Mouse (Mus musculus): ENCODE measurements around the gene Pcnp.
A peak's percentile ranks its signal among the peaks of the same experiment; 100 is the strongest.

Pcnp gene

GRCm38 (mm10) chr16:56036501-56036900 lies 7.0 kb upstream of the Pcnp start:
- DNase-seq (ENCODE audit: low spot score): no peak

GRCm38 (mm10) chr16:56034566-56034965 lies 5.0 kb upstream of the Pcnp start:
- DNase-seq (ENCODE audit: low spot score): no peak

DNA sequence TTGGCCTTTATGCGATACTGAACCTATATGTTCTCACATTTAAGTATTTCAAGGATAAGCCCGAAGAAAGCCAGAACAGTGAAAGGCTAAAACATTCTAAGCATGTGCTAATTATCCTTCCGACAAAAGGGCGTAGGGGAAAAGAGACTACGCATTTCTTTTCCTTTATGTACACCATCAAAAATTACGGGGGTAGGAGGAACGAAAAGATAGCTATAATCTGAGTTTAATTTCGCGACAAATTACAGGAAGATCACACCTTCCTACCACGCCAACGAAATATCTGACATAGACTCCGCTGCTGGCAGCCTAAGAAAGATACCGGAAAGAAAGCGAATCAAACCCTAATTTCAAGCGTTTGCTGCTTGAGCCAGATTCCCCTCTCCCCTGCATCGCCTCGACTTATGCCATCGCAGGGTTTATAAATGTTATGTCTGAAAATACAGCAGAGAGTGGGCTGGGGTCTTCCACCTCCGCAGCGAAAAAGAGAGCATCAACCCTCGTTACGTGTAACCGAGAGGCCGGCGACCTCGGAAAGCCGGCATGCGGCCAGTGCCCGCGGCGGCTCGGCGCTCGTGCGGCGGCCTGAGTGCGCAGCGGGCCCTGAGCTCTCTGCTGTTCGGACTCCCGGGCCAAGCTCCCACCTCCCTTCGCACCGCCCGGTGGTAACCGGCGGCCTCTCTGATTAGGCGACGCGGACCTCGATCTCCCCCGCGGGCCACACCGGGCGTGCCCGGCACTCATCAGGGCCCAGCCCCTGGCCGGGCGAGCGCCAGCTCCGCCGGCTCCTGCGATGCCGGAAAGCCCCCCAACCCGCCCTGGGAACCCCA lies 602 bp downstream of the Pcnp start:
- DNase-seq (ENCODE audit: low spot score): no peak

DNA sequence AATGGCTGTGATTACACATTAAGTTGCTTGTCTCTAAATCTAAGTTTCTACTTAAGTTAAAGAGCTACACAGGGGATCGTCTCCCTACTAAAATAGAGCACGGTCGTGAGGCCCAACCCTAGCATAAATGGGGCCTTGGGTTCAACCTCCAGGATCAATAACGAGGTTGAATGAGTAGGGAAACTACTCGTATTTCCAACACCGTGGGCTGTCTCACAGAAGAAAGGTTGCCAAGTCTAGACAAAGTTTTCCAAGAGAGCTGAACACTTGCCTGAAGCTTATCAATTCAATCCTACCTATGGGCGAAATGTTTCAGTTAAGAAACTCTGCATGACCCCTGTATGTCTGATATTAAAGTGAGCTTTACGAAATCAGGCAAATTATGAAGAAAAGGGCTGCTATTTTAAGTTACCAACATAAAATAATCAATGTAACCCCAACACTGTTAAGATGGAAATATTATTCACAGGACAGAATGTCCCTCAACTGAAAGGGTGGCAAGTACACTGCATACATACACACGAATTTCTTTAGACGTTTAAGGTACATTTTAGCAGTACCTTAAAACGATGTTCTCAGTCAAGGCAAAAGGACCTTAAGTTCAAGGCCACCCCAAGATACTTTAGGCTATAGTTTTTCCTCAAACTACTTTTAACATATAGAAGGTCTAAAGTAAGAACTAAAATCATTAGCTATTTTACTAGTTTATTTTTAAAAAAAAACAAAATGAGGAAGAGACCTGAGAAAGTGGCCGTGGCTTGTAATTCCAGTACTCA lies 1.5 kb downstream of the Pcnp start:
- DNase-seq (ENCODE audit: low spot score): no peak

DNA sequence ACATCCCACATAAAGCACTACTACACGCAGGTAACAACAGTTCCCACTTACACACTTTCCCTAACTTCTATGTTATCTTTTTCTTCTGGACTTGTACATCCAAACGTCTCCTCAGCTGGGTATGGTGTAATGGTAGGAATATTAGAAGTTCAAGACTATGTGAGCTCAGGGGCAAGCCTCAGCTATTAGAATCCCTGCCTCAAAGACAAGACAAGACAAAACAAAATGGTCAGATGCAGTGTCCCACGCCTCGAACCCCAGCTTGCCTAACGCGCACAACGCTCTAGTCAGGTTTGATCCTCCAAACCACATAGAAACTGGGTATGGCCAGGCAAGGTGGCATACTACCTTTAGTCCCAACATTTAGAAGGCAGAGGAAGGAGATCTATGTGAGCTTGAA lies 9.9 kb downstream of the Pcnp start:
- no peak for DNase-seq (ENCODE audit: low spot score)

DNA sequence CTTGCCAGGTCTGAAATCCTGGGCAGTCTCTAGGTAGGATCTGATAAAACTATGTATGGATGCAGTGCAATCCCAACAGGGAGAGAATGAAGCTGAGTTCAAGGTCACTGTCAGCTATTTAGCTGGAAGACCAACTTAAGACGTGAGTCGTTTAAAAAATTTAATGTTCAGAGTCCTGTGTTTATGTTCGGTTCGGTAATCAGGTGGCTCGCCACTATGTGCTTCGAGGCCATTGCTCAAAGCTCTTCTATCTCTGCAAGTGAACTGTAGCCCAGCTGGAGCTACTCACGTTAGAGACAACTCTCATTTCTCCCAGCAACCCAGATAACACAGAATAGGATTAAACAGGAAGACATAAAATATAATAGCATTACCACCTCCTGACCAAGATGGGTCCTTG lies 15.5 kb downstream of the Pcnp start:
- no peak for DNase-seq (ENCODE audit: low spot score)

- DNase-seq (ENCODE audit: low spot score): no peak
Observed at GRCm38 (mm10) chr16:56012789-56013743, 16.5 kb downstream of the Pcnp start.

DNA sequence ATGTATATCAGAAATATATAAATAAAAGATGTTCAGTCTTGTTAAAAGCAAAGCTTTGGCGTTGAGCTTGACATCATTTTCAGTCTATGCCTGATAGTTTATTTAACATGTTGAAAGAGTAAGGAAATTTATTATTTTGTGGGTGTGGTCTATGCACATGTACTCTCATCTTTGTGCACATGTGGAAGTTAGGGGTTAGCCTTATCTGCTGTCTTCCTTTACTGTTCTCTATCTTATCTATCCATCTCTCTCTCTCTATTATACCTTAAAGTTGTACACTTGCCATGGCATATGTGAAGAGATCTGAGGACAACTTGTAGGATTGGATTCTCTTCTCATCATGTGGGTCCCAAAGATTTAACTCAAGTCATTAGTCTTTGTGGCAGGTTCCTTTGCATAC lies 20.7 kb downstream of the Pcnp start:
- DNase-seq (ENCODE audit: low spot score): no peak

- DNase-seq (ENCODE audit: low spot score): no peak
Observed at GRCm38 (mm10) chr16:56006798-56007197, 22.7 kb downstream of the Pcnp start.

DNA sequence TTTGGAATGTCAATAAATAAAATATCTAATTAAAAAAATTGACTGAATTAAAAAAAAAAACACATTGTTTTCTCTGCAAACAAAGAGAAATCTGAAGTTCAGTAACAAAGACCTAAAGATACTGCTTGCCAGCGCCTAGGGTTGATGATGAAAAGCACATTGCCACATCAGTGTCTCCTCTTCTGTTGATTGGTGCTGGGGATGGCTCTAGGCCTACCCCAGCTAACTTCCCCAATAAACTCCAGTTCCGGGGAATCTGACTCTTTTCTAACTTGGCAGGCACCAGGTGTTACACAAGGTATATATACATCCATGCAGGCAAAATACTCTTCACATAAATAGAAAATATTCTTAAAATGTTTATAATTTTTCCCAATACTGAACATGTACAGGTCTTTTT lies 35.3 kb downstream of the Pcnp start:
- DNase-seq (ENCODE audit: low spot score): no peak

DNA sequence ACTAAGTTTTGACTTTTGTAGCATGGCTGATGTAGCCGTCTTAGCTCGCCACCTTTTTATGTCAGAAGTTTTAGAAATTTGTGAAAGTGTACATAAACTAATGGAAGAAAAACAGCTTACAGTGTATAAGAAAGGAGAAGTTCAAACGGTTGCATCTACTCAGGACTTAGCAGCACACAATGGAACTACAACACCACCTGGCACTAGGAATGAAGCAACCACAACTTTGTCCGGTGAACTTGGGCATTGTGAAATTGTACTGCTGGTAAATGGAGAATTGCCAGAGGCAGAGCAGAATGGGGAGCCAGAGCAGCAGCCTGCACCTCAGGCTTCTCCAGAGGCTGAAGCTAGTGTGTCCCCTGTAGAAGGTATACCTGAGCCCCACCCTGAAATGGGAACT lies 39.2 kb downstream of the Pcnp start:
- DNase-seq (ENCODE audit: low spot score): no peak

- no peak for DNase-seq (ENCODE audit: low spot score)
Observed at GRCm38 (mm10) chr16:55986001-55986400, 43.5 kb downstream of the Pcnp start.

GRCm38 (mm10) chr16:55974903-55975285 lies 54.6 kb downstream of the Pcnp start:
- no peak for DNase-seq (ENCODE audit: low spot score)

DNA sequence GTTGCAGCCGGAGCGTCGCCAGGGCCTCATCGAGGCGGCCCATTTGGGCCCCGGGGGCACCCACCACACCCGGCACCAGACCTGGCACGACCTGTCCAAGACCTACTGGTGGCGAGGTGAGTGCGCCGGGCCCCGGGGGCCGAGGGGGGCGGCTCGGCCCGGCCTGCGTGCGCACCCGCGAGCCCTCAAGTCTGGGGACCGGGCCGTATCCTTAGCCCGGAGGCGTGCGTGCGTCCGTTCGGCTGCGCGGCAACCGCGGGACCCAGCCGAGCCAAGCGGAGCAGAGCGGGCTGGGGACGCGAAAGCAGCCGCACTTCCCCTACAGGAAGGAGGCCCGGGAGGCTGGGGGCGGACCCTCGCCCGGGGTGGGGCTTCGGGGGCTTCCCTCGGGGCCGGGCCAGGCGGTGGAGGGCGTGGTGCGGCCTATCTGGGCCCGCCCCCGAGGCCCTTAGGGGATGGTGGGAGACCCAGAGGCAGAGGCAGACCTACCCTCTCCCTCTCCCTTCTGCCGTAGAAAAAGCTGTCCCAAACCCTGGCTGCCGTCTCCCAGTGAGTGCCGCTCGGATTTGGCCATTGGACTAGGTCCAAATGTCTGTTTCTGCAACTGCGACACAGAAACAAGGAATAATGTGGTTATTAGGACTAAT lies 55.2 kb downstream of the Pcnp start:
- DNase-seq (ENCODE audit: low spot score): peak; percentile 81

DNA sequence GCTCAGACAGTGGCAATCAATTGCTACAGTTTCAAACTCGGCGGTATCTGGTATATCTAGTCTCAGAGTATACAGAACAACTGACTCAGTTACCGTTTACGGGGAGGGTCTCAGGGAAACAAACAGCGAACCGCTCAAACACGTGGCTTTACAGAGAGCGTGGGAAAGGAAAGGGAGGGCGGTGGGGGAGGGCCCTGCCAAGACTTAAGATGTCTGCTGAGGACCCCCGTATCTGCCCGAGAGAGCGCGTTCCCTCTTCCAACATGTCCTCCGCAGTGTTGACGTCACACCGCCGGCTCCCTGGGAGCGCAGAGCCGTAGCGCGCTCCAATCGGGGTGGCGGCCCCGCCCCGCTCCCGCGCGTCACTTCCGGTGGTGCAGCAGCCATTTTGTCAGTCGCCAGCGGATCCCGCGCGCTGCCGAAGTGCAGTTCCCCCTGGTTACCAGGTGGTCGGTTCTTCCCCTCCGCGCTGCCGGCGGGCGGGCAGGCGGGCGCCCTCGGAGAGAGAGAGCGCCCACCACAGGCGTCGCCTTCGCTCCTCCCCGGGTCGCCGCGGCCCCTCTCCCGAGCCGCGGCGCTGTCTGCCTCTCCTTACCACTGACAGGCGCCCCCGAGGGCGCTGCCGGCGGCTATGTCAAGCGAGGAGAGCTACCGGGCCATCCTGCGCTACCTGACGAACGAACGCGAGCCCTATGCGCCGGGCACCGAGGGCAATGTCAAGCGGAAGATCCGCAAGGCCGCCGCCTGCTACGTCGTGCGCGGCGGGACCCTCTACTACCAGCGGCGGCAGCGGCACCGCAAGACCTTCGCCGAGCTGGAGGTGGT lies 55.9 kb downstream of the Pcnp start, which contains the start of gene Zbtb11:
Zbtb11 (plus strand) TSS at position 453 of the 825 bp plus-strand sequence.
- DNase-seq (ENCODE audit: low spot score): peak; percentile 97

DNA sequence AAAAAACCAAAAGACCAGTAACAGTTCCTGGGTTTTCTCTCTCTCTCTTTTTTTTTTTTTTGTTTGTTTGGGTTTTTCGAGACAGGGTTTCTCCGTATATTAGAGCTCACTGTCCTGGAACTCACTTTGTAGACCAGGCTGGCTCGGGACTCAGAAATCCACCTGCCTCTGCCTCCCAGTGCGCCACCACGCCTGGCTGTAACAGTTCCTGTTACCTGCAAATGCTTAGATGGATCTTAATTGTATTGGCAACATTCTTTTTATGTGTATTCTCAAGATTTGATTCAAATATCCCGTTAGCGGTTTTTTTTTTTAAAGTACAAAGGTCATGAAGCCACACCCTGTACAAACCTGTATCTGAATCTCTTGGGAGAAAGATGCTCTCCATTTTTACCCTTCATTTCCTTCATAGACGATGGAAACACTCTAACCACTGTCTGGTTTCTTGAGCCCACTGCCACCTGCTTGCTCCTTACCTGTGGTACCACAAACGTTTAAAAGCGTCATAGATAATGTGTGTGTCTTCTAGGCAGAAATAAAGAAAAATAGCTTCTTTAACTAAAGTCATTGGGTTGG lies 56.8 kb downstream of the Pcnp start:
- DNase-seq (ENCODE audit: low spot score): no peak

DNA sequence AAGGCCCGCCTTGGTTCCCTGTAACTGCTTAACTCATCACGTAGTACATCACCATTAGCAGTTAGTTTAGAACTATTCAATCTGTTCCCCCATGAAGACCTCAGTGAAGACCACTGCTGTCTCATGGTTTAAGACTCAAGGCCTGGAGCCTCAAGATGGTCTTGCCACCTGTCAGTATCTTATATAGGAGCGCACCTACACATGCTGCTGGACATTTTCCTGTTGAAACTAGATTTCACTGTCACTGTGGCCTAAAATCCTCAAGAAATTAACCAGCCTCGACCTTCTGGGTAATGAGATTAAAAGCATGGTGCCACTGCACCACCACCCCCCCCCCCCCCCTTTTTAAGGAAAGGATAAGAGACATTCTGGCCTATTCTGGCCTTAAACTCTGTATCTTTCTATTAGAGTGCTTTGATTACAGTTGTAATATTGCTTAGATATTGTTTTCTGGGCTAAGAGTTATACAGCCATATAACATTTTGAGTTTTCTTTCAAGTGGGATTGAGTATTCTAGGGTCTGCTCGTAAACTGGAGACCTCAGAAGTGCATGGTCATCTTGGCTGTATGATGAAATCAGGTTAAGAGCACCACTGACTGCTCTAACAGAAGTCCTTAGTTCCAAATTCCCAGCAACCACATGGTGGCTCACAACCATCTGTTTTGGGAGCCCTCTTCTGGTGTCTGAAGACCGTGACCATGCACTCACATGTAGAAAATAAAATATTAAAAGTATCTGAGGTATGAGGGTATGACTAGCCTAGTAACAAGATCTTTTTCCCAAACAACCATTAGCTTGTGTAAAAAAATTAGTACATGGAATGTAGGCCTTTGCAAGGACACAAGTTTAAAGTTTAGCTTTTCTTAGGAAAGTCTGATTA lies 57.6 kb downstream of the Pcnp start:
- no peak for DNase-seq (ENCODE audit: low spot score)

DNA sequence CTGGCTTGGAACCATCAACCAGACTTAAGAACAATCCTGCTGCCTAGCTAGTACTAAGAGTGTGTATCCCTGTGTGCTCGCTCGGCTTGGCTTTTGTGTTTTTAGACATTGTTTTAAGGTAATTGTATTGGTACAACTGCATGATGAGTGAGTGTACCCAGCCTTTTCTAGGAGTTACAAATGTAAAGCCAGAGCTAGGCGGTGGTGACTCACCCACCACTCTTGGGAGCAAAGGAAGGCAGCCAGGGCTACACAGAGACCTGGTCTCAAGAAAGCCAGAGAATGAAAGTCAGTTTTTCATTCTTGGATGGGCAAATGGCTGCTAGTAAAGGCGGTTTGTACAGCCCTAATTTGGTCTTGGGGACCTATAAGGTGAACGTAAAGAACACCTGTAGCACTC lies 59.1 kb downstream of the Pcnp start:
- DNase-seq (ENCODE audit: low spot score): no peak

GRCm38 (mm10) chr16:55969147-55969546 lies 60.4 kb downstream of the Pcnp start:
- no peak for DNase-seq (ENCODE audit: low spot score)
